Mouse (Mus musculus) limb, embryonic 12.5 days (tissue): Measurements from ENCODE around the gene Snx1. TPM values are rescaled to one million over a fixed set of nuclear protein-coding genes. Genes with fewer than 3 reads are reported as not detected.

Experiments used
- ATAC-seq: fragments of 200-750 bp; cut with Nextera tagmentation; 2 replicates; pipeline ENCODE4 v1.8.0; 2017; ENCODE audit warnings: low read depth, moderate TSS enrichment; ENCODE audit not compliant: insufficient number of reproducible peaks, insufficient read depth, low FRiP score, low TSS enrichment
- H3K27ac ChIP-seq: fragments of 300-500 bp; sonication (generic); 2 replicates; pipeline ENCODE4 v1.5.1; 2016; ENCODE audit warnings: mild to moderate bottlenecking, moderate library complexity
- H3K27me3 ChIP-seq: fragments of 300-500 bp; sonication (generic); 2 replicates; pipeline ENCODE4 v1.6.1; 2016; ENCODE audit warnings: mild to moderate bottlenecking, moderate library complexity
- H3K36me3 ChIP-seq: fragments of 300-500 bp; sonication (generic); 2 replicates; pipeline ENCODE4 v1.6.1; 2016; ENCODE audit warnings: mild to moderate bottlenecking, moderate library complexity
- H3K4me1 ChIP-seq: fragments of 300-500 bp; sonication (generic); replicated peaks from 2 replicates; pipeline ENCODE4 v1.6.1; 2016
- H3K4me2 ChIP-seq: fragments of 300-500 bp; sonication (generic); 2 replicates; pipeline ENCODE4 v1.6.1; 2016; ENCODE audit warnings: mild to moderate bottlenecking, moderate library complexity
- H3K4me3 ChIP-seq: fragments of 300-500 bp; sonication (generic); replicated peaks from 2 replicates; pipeline ENCODE4 v1.5.1; 2016; ENCODE audit warnings: mild to moderate bottlenecking
- H3K9ac ChIP-seq: fragments of 300-500 bp; sonication (generic); replicated peaks from 2 replicates; pipeline ENCODE4 v1.6.1; 2016; ENCODE audit warnings: mild to moderate bottlenecking, moderate library complexity
- H3K9me3 ChIP-seq: fragments of 300-500 bp; sonication (generic); 2 replicates; pipeline ENCODE4 v1.6.1; 2016; ENCODE audit warnings: mild to moderate bottlenecking, moderate library complexity
- WGBS: fragments of 180-500 bp; shearing (Covaris S2); methylation state at CpG from one replicate; pipeline ENCODE4 v1.1.7; 2016; 5-methylcytosine and 5-hydroxymethylcytosine counted together
- polyA plus RNA-seq: library from polyadenylated mRNA; unstranded; fragments of >200 nt; fragmentation: Nextera tagmentation; extraction: Ambion mirVana; gene quantifications from 2 replicates; pipeline ENCODE4 v1.2.1, GENCODE M21; 2016

The Snx1 gene
- polyA plus RNA-seq, 1 experiment from 2014 or later = 126 TPM

DNA sequence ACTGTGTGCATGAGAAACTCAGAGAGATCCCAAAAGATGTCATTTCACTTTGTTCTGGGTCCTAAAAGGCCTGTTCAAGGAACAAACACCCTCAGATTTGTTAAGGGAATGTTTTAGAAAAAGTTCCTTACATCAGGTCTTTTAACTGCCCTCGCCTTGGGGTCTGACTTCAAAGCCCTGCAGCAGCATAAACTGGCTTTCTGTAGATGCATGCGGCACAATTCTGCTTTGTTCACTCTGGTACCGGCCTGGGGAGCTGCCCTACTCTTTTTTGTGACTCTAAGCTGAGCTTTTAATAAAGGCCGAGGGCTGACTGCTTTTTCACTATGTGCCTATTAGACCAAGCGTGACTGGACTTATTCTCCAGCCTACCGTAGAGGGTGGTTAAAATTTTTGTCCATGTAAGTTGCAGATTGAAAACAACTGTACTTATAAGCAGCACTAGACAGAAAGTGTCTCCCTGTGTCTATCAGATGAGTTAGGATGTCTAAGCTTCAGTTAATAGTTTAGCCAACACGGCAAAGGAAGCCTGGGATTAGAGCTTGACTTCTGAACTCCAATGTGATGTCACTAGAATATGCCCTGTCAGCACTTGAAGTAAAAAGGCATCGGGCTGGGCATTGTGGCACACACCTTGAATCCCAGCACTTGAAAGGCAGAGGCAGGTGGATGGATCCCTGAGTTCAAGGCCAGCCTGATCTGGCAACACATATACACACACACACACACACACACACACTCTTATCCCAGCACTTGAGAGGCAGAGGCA, 15.6 kb downstream of the Snx1 start:
- no peak for ATAC-seq
- H3K36me3 ChIP-seq = peaks cover 65% of the 10 kb centered on the region
- WGBS = 66% methylated on average over 8 of the region's 8 CpGs

DNA sequence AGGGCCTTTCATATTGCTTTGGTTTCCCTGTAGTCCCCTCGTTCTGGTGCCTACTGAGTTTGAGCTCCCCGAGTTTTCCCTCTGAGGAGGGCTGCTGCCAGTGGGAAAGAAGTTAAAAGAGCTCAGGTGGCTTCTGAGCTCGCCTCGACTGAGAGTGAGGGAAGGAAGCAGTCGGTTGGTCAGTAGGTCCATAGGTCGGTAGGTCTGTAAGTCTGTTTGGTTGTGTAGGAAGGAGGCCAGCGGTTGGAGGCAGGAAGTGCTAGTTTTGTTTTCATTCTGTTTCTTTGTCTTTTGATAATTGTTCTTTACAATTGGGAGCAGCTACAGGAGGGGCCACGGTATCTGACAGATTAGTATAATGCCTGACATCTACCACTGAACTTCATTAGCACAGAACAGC, 16.3 kb downstream of the Snx1 start:
- H3K36me3 ChIP-seq = peaks cover 66% of the 10 kb centered on the region
- H3K4me3 ChIP-seq = no peak overlapping the region
- H3K9ac ChIP-seq = no peak overlapping the region
- H3K9me3 ChIP-seq = no peaks in the 10 kb centered on the region
- 69% methylated on average over 8 of the region's 8 CpGs for WGBS
- H3K27me3 ChIP-seq = no peaks in the 10 kb centered on the region
- peak overlapping the region; percentile 30 for H3K27ac ChIP-seq
- H3K4me2 ChIP-seq = no peak overlapping the region
- no peak for ATAC-seq
- H3K4me1 ChIP-seq = 0 out of 2 replicates have a peak, but pooled peaks cover 2% of the 10 kb centered on the region

More for the DNA sequence above, 15.6 kb downstream of the Snx1 start:
- no peak overlapping the region for H3K9ac ChIP-seq
- H3K27ac ChIP-seq = peak overlapping the region; percentile 30; the same call in 1 of the 2 replicates
- no peak overlapping the region for H3K4me2 ChIP-seq
- H3K4me3 ChIP-seq = no peak overlapping the region
- H3K9me3 ChIP-seq = no peaks in the 10 kb centered on the region
- H3K4me1 ChIP-seq = 0 out of 2 replicates have a peak, but pooled peaks cover 2% of the 10 kb centered on the region
- H3K27me3 ChIP-seq = no peaks in the 10 kb centered on the region

DNA sequence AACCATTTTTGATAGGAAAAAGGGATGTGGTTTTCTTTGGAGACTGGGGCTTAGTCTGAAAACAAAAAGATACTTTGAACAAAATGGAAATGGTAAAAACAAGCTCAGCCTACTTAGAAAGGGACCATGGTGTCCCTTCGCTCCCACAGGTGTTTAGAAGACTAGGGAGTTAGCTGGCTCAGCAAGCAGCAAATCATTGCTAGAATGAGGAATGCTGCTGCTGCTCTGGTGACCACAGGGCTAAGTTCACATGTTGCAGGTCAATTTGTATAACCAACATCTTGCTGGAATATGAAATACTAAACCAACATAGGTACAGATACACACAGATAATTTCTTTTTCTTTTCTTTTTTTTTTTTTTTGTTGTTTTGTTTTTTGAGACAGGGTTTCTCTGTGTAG, 16.8 kb downstream of the Snx1 start:
- 0 out of 2 replicates have a peak, but pooled peaks cover 2% of the 10 kb centered on the region for H3K4me1 ChIP-seq
- H3K27ac ChIP-seq = no peak overlapping the region
- ATAC-seq = no peak
- no peaks in the 10 kb centered on the region for H3K9me3 ChIP-seq
- 97% methylated on average over 1 of the region's 1 CpGs for WGBS
- H3K27me3 ChIP-seq = no peaks in the 10 kb centered on the region
- no peak overlapping the region for H3K9ac ChIP-seq
- H3K4me2 ChIP-seq = no peak overlapping the region
- peaks cover 66% of the 10 kb centered on the region for H3K36me3 ChIP-seq
- H3K4me3 ChIP-seq = no peak overlapping the region

DNA sequence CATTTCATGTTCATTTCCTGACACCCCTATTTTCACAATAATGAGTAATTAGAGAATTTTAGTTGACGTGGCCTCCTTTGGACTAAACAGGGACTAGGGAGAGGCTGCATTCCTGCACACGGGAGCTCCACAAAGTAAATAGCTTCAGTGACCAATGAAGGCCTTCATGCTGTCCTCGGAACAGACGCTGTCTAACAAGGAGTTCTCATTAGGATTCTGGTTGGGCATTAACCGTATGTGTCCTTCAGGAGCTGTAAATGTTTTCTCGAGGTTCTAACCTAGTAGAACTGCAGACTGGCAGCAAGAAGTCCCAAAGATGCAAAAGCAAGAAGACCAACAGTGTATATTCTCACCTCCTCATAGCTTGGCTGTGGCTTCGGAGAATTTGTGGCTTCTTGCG, 21.2 kb downstream of the Snx1 start:
- no peaks in the 10 kb centered on the region for H3K9me3 ChIP-seq

DNA sequence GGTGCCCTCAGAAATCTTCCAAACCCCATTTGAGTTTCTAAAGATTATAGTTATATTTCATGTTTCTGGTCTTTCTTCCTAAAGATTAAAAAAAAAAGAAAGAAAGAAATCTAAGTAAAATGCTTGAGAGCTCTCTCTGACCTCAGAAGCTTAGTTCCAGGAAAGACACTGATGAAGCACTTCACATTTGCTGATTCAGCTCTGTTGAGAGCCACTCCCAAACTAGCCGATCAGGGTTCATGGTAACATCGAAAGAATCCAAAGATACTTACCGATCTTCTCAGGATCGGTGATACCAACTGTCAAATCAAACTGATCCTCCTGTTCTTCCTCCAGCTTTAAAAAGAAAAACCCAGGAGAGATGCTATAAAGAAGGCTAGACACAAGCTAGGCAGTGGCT, 21.8 kb downstream of the Snx1 start:
- H3K9me3 ChIP-seq = no peaks in the 10 kb centered on the region
- no peak for ATAC-seq
- H3K4me1 ChIP-seq = no peaks in the 10 kb centered on the region
- 94% methylated on average over 4 of the region's 4 CpGs for WGBS
- no peak overlapping the region for H3K4me2 ChIP-seq
- H3K4me3 ChIP-seq = no peak overlapping the region
- H3K36me3 ChIP-seq = peaks cover 94% of the 10 kb centered on the region
- no peak overlapping the region for H3K27ac ChIP-seq
- H3K27me3 ChIP-seq = no peaks in the 10 kb centered on the region
- H3K9ac ChIP-seq = no peak overlapping the region

More for the DNA sequence above, 21.2 kb downstream of the Snx1 start:
- peaks cover 90% of the 10 kb centered on the region for H3K36me3 ChIP-seq
- no peak overlapping the region for H3K4me2 ChIP-seq
- no peak overlapping the region for H3K27ac ChIP-seq
- H3K4me3 ChIP-seq = no peak overlapping the region
- H3K27me3 ChIP-seq = no peaks in the 10 kb centered on the region
- 0 out of 2 replicates have a peak, but pooled peaks cover 2% of the 10 kb centered on the region for H3K4me1 ChIP-seq
- H3K9ac ChIP-seq = no peak overlapping the region
- 91% methylated on average over 8 of the region's 8 CpGs for WGBS
- ATAC-seq = no peak

DNA sequence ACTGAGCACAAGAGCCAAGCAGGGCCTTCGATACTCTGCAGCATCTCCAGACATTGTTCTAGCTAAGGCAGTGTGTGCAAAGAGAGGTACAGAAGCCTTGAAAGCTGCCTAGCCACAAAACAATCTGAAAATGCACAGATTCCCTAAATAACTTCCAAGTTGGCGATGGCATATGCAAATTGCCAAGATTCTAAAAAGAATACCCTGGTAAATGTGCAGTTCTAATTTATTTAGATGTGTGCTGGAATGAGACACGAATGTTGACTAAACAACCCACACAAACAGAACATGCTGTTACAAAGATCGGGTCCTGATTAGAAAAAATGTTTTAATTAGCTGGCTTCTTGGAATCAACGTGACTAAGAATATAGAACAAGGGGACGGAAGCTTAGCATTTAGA, 23.7 kb downstream of the Snx1 start:
- no peak overlapping the region for H3K27ac ChIP-seq
- 91% methylated on average over 6 of the region's 6 CpGs for WGBS
- H3K36me3 ChIP-seq = peaks cover 87% of the 10 kb centered on the region
- H3K9ac ChIP-seq = no peak overlapping the region
- H3K4me1 ChIP-seq = no peaks in the 10 kb centered on the region
- no peak for ATAC-seq
- H3K9me3 ChIP-seq = no peaks in the 10 kb centered on the region
- no peak overlapping the region for H3K4me3 ChIP-seq
- H3K27me3 ChIP-seq = no peaks in the 10 kb centered on the region
- H3K4me2 ChIP-seq = no peak overlapping the region

DNA sequence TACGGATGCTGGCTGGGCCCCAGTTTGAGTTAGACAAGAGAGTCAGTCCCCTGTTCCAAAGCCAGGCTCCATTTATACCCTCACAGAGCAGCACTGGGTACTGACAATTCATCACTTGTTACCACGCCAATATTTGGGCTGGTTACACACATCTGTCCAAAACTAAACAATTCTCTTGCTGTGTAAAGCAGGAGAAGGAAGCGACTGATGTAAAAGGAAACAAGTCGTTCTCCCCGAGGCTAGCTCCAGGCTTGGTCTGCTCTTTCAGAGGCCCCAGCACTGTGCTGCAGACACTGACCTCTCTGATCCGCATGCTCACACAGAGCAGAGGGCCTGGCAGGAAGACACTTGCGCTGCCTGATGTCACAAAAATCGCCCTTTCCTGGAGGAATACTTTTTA, 24.8 kb downstream of the Snx1 start:
- WGBS = 88% methylated on average over 8 of the region's 8 CpGs
- ATAC-seq = no peak

DNA sequence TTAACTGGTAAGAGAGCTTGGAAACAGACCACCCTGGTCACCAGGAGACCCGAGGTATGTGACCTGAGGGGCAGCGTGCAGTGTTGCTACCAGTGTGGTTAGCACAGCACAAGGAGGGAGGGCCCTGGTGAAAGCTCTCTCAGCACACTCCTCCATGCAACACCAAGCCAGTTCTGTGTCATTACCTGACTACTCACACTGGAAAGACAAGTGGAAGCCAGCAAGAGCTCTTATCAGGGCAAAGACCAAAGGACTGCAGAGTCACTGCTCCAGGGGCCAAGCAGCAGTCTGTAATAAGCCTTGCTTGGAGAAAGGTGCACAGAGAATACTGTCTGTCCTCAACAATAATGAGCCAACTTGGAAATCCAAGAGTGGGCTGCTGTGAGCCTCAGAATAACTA, 33.7 kb downstream of the Snx1 start:
- peaks cover 97% of the 10 kb centered on the region for H3K36me3 ChIP-seq
- no peak overlapping the region for H3K9ac ChIP-seq
- 0 out of 2 replicates have a peak overlapping the region, but pooled peaks have one; percentile 71 for H3K27ac ChIP-seq

More for the DNA sequence above, 24.8 kb downstream of the Snx1 start:
- Histone ChIP-seq H3K4me3 (no peak overlapping the region), H3K36me3 (peaks cover 88% of the 10 kb centered on the region), H3K4me2 (no peak overlapping the region), H3K9ac (no peak overlapping the region), H3K4me1 (no peaks in the 10 kb centered on the region), H3K27me3 (no peaks in the 10 kb centered on the region), H3K9me3 (no peaks in the 10 kb centered on the region), H3K27ac (no peak overlapping the region)

DNA sequence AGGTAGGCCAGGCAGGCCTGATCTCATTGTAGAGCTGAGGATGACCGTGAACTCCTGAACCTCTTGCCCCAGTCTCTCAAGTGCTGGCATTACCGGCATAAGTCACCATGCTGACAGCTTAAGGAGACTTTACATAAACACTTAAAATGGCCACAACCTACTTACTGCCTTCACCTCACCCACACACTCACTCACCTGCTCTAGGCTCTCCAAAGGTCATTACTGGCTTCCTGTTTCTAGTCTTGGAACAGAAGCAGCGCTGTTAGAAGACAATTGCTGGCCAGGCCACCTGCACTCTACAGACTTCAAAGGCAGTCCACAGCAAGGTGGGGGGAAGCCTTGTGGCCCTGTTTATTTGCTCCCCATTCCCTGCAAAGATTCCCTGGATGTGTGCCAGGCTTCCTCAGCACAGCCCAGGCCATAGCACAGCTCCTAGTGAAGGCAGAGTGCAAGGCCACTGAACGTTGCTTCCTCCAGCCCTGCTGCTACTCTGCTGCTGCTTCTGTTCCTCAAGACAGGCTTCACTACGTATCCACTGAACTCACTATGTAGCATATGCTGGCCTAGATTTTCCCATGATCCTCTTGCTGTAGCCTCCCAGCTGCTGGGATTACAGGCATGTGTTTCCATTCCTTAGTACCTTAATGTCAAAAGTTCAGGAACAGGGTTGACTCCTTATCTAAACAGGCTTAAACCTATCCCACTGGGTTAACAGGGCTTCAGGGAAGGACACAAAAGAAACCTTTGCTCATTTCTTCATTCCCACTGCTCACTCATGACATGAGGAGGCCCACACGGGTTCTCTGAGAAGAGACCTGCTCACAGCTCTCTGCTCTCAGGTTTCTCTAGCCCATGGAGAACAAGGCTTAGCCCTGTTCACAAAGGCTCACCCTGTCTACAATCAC, 34.8 kb downstream of the Snx1 start:
- 0 out of 2 replicates have a peak overlapping the region, but pooled peaks have one; percentile 18 for H3K9ac ChIP-seq
- H3K4me1 ChIP-seq = peaks cover 20% of the 10 kb centered on the region
- H3K4me3 ChIP-seq = no peak overlapping the region
- peaks cover 97% of the 10 kb centered on the region for H3K36me3 ChIP-seq
- no peak overlapping the region for H3K4me2 ChIP-seq
- no peaks in the 10 kb centered on the region for H3K27me3 ChIP-seq
- peak overlapping the region; percentile 71 for H3K27ac ChIP-seq
- ATAC-seq = 0 out of 2 replicates have a peak, but pooled peaks have one; percentile 45
- WGBS = 56% methylated on average over 6 of the region's 6 CpGs
- no peaks in the 10 kb centered on the region for H3K9me3 ChIP-seq

More for the DNA sequence above, 33.7 kb downstream of the Snx1 start:
- ATAC-seq = no peak
- peaks cover 20% of the 10 kb centered on the region for H3K4me1 ChIP-seq
- no peak overlapping the region for H3K4me2 ChIP-seq
- no peak overlapping the region for H3K4me3 ChIP-seq
- 81% methylated on average over 2 of the region's 2 CpGs for WGBS
- H3K27me3 ChIP-seq = no peaks in the 10 kb centered on the region
- no peaks in the 10 kb centered on the region for H3K9me3 ChIP-seq

DNA sequence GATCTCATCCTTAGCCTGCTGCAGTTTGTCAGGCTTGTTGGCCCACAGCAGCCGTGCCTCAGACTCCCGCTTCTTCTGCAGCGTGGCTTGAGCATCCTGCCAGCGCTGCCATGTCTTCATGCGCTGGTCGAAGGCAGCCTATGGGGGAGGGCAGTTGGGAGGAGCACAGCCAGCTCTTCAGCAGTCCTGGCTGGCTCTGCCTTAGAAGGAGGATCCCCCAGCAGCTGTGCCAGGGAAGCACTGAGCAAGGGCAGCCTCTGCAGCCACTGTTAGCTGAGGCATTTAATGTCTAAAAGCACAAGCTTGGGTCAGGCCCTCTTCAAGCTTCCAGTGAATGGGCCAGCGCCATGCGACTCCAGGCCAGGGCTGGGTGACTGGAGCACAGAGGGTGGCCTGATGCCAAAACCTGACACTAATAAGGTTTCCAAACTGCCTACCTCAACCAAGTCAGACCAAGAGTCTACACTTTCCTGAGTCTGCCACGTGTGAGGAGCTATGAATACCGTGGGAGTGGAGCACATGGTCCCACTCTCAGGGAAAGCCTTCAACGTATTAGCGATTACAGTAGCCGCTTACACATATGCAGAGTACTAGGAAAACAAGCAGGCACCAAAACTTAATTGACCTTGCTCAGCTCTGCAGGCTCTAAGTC, 35.7 kb downstream of the Snx1 start:
- H3K4me1 ChIP-seq = peaks cover 20% of the 10 kb centered on the region
- no peaks in the 10 kb centered on the region for H3K9me3 ChIP-seq
- H3K27me3 ChIP-seq = no peaks in the 10 kb centered on the region
- H3K4me3 ChIP-seq = no peak overlapping the region
- H3K27ac ChIP-seq = peak overlapping the region; percentile 71
- H3K36me3 ChIP-seq = peaks cover 96% of the 10 kb centered on the region
- H3K4me2 ChIP-seq = no peak overlapping the region
- no peak for ATAC-seq
- WGBS = 87% methylated on average over 13 of the region's 13 CpGs
- H3K9ac ChIP-seq = no peak overlapping the region

DNA sequence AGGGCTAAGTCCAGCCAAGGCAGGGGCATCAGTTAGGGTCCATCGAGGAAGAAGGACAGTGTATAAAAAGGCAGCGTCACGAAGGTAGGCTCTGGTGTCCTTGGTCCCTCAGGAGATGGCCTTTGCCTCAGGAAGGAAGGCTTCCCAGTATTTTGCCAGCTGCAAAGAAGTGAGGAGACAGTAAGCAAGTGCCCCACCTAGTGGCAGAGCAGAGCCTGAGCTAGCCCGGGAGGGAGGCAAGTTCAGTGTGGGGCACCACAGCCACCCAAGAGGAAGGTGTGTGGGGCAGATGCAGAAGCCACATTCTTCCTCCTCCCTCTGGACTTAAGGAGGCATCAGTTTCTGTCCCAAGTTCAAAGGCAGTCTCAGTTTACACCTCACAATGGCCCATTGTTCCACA, 38.0 kb downstream of the Snx1 start:
- H3K36me3 ChIP-seq = peaks cover 73% of the 10 kb centered on the region
- peaks cover 20% of the 10 kb centered on the region for H3K4me1 ChIP-seq
- H3K9me3 ChIP-seq = no peaks in the 10 kb centered on the region
- H3K4me3 ChIP-seq = no peak overlapping the region
- no peak overlapping the region for H3K4me2 ChIP-seq
- H3K27ac ChIP-seq = peak overlapping the region; percentile 47; the same call in 1 of the 2 replicates
- WGBS = 43% methylated on average over 4 of the region's 4 CpGs
- no peak overlapping the region for H3K9ac ChIP-seq
- no peaks in the 10 kb centered on the region for H3K27me3 ChIP-seq
- ATAC-seq = no peak
